Mouse (Mus musculus) adrenal gland, postnatal 36 days (tissue): Measurements from ENCODE around the gene Dlg2. TPM values are rescaled to one million over a fixed set of nuclear protein-coding genes. Genes with fewer than 3 reads are reported as not detected.
A peak's percentile ranks its signal among the peaks of the same experiment; 100 is the strongest.

Source experiments
- DNase-seq, 2 experiments: peaks; one replicate each; pipeline ENCODE4 v3.0.0; 2021; ENCODE audit warnings: mixed read lengths in 1 of 2
- total RNA-seq, 2 experiments: library from RNA; stranded (reverse); gene quantifications; 2 replicates each; pipeline ENCODE4 v1.2.3; 2021

Gene Dlg2
- total RNA-seq, 2 experiments from 2014 or later, result 93.3 to 123 TPM

DNA sequence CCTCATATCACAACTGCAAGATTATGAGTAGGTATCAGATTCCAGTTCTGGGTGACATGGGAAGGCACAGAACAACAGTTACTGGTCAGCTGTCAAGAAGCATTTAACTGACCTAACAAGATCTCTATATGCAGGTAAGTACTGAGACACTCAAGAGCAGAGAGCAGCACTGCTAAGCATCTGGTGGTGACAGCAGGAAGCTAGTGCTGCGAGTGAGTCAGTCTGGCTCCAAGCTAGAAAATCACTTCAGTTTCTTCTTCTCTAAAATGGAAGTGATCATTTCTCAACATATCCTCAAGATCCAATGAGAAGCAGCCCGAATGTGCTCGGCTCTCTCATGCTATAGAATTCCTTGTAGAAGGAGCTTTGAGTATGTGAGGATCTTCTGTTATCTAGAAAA is 1618.7 kb downstream of the Dlg2 start:
- DNase-seq, result no peak

DNA sequence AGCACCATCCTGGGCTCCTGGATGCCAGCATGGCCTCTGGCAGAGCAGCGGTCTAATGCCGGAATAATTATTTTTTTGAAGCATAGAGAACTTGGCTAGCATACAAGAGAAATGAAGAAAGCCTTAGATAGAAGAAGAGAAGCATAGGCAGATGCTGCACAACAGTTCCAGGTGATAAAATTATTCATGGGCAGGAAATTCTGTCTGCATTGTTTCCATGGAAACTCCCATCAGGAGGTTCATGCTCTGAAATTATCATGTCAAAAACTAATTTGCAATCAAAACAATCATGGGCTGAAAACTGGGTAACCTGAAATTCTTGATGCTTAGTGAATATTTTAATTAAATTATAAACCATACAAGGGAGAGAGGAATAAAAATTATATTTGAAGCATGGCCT is 1624.4 kb downstream of the Dlg2 start:
- no peak for DNase-seq

DNA sequence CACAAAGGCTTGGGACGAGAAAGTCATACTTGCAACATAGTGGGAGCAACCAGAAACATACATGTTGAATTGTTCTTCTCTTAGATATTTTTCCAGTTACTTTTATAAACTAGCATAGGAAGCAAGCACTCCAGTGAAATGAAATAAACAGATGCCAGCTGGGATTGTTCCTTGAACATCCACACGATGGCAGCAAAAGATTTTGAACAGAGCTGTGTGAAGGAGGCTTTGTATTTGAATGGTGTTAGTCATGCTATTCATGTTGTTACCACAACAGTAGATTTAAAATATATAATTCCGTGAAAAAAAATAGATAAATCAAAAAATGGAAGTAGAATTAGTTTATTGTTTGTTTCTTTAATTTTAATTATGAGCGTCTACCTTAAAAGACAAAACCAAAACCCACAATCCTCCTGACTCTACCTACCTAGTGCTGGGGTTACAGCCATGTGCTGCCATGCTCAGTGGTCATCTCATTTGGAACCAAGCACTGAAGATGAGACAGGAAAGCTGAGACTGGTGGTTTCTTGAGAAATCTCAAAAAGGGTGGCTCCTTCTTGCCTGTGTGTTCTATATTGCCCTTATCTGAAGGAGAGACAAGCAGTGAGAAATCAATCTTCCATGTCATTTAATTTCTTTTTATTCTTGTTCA is 1626.5 kb downstream of the Dlg2 start:
- DNase-seq, result peak in 1 of 2 experiments; percentile 64

DNA sequence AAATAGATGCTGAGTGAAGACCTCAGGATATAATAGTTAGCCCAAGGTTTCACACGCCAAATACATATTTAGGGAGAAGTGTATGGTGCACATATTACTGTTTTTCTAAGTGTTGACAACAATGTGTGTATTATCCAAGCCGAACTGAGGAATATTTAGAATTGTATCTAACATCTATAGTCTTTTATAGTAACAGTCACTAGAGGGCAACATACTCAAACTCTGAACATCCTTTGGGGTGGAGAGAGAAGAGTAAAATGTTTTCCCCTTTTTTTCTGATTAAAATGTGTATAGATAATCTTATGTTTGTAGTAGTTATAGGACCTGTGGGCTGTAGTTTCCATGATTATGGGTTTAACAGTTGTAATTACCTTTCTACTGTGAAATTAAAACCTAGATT is 1629.0 kb downstream of the Dlg2 start:
- no peak for DNase-seq

DNA sequence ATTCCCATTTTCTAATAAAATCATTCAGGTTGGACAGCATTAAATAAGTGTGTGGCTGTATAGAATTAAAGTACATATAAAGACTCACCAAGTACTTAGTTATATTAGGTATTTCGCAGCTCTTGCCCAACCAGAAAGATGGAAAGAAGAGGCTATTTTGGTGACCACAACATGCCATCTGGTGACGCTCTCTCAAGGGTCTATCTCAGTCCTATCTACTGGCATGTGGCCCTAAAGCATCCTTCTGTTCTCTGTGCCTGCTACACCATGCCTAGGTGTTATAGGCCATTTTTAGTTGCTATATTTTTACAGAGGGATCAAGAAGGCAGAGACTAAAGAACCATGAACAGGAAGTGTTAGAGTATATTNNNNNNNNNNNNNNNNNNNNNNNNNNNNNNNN is 1629.5 kb downstream of the Dlg2 start:
- no peak for DNase-seq

DNA sequence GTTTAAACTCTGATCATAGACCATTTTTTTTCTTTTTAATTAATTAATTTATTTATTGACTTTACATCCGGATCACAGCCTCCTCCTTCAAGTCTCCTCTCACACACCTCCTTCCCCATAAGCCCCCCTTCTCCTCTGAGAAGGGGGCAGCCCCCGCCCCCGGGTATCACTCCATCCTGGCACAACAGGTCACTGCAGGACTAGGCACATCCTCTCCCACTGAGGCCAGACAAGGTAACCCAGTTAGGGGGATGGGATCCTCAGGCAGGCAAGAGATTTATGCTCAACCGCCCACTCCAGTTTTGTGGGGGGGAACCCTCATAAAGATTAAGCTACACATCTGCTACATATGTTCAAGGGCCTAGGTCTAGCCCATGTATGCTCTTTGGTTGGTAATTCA is 1636.6 kb downstream of the Dlg2 start:
- DNase-seq, result no peak

DNA sequence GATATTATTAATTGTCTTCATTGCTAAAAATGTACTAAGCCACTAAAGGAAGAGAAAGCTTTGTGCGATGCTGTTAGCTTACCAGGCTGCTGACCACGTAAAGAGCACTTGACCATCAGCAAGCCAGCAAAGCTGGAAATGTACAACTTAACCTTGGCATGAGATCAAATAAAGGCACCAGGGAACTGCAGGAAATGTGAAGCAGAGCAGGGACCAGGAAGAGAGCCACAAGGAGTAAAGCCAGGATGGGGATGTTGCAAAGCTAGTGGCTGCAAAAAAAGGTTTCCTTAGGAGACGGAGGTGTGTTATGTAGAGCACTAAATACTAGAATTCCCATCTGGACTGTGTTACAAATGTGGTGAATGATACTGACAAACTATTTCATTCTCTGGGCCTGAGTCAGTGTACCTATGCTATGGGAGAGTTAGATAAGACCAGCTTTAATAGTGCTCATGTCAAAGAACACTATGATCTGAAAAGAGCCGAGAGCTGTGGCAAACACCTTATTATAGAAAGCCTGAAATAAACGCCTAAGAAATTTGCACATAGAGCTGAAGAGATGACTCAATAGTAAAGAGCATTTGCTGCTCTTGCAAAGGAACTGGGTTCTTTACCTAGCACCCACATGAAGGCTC is 1638.9 kb downstream of the Dlg2 start:
- DNase-seq, result peak; percentile 8 to 23

DNA sequence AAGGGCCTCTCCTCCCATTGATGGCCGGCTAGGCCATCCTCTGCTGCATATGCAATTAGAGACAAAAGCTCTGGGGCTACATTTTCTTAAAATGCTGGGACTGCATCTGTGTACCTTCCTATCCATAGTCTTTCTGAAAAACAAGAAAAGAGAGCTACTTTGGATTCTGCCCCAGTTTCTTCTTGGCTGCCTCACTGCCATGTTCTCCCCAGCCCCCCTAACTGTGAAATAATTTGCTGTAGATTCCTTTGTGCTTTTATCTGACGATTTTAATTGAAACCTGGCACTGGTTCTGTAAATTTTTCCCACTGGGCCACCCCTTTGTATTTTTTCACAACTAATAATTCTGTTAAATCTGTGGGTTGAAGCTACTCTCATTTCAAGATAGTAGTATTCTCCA is 1646.8 kb downstream of the Dlg2 start:
- no peak for DNase-seq

DNA sequence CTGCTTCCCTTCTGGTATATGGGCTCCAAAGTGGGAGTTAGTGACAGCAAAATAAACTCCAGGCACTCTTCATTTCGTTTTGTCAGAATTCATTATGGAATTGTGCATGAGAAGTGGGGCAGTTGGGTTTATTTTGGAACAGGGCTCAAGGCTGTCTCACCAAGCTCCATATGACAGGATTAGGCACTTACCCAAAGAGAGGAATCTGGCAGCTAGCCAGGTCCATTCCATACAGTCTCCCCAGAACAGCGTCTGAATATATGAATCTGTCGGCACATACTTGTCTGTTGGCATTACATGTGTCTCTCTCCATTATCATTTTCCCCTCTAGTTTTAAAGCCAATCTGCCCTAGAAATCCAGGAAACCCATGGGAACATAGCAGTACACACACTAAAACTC is 1649.4 kb downstream of the Dlg2 start:
- DNase-seq, result no peak

DNA sequence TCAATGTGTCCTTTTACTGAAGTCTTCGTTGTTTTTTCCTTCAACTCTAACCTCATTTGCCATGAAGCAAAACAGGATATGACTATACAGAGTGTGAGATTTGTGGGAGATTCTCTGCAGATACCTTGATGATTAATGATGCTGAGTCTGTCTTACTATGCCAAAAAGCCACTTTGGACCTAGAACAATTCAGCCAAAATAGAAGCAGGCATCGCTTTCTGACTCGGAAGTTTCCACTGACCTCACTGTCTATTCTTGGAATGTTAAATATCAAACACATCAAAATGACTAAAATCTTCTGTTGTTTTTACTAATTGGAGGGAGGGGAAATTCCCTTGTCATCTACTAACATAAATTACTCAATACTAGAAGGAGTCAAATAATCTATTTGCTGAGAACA is 1657.8 kb downstream of the Dlg2 start:
- DNase-seq, result no peak

DNA sequence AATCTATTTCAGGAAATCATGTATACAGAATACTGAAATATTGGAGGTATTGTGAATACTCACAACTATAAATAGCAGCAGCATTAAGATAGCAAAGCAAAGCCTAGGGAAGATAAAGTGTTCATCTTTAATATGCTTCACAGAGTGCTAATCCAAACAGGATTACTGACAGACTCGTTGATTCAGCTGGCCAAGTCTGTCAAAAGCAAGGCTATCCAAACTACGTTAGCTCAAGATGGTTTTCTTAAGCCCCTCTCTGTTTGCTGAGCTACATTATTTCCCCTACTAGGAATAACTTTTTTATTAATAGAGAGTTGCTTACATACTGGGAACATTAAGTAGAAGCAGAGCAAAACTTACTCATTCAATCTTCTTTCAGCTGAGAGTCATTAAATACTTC is 1659.2 kb downstream of the Dlg2 start:
- DNase-seq, result no peak

DNA sequence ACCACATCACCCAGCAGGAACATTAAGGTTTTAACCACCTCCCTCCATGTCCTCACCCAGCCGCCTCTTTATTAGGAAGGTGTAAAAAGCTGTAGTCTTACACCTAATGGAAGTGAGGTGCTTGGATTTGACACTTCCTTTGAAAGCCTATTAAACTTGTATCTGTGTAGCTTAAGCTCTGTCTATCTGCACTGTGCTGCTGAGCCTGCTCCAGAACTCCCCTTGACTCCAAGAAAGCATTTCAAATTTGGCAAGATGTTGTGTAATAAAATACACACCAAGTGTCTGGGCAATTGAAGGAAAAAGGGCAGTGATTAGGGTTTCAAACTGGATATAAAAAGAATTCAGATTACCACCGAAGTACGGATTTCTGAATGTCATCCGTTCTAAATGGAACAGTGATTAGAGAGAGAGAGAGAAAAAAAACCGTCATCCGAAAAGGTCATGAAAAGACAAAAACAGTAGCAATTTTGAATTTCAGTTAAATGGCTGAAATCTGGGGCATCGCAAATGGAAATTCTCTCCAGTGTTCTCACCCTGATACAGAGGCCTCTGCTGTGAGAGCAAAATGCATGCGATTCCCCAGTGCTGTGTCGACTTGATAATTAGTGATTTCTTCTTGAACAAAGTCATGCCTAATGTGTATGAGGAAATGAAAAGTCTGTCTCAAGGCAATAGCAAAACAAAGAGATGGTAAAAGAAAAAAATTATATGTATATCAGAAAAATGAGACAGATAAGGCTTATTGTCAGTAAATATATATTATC is 1663.8 kb downstream of the Dlg2 start:
- no peak for DNase-seq

DNA sequence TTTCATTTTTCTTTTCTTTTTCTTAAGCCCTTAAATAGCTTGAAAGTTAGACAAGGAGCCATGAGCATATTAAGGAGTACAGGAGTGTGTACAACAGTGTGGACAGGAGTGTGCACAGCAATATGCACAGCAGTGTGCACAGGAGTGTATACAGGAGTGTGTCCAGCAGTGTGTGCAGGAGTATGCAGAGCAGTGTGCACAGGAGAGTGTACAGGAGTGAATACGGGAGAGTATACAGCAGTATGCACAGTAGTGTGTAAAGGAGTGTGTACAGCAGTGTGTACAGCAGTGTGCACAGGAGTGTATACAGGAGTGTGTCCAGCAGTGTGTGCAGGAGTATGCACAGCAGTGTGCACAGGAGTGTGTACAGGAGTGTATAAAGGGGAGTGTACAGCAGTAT is 1671.0 kb downstream of the Dlg2 start:
- no peak for DNase-seq

DNA sequence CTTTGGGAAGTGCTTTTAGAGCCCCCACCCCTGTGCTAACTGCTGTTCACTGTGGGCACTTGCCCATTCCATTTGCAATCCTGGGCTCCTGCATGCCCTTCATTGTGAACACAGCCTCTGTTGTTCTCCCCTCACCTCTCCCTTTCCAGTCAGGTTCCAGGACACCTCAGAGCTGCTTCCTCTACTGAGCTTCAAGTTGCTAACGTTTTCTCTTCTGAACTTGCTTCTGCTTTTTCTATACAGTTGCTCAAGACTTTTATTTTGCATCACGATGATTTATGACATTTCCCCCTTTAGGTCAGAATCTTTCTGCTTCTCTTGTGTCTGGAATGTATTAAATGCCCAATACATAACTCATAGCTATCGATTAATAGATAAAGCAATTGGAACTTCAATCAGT is 1674.3 kb downstream of the Dlg2 start:
- no peak for DNase-seq

DNA sequence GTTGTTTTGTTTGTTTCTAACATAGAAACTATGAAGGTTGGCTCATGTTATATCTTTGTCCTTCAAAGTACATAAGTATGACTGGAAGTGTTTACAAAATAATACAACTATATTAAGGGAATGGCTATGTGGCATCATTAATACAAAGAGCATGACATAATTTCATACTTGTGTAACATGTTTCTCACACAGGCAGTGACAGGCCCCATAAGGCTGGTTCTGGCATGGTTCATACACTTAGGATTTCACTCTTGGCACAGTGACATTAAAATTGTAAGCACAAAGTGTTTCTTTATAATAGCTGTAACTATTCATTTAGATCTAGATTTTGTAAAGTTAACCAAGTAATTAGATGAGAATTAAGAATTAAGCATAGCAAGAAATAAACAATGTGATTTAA is 1678.1 kb downstream of the Dlg2 start:
- no peak for DNase-seq

DNA sequence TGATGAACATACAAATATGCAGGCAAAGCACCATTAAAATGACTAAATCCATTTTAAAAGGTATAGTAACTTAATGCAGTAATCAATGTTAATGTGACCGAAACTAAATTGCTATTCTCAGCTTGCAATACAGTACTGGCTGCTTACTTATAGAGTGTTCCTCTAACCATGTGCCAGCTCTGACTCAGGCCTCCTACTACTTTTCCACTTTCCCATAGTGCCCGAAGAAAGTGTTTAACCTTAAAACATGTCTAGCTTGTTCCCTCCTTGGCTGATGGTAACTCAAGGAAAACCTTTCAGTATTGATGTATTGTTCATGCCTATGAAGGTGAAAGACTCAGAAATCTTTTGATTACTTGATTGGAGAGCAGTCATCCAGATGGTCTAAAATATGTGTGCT is 1686.7 kb downstream of the Dlg2 start:
- DNase-seq, result no peak

DNA sequence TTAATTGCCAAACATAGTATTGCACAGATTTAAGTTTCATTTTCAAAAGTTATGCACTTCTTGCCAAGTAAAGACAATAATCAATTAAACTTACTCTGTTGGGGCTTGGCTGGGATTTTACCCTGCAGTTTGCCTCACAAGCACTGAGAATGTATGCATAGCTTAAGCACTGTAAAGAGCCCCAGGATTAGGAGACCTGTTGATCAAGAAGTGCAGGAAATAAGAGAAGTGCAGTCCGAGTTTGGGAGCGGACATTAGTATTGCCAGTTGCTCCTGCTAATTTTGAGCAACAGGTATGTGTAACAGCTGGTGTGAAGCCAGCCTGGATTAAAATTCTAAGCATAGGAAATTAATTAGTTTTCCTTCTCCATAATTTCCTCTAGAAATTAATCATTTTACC is 1687.8 kb downstream of the Dlg2 start:
- no peak for DNase-seq

DNA sequence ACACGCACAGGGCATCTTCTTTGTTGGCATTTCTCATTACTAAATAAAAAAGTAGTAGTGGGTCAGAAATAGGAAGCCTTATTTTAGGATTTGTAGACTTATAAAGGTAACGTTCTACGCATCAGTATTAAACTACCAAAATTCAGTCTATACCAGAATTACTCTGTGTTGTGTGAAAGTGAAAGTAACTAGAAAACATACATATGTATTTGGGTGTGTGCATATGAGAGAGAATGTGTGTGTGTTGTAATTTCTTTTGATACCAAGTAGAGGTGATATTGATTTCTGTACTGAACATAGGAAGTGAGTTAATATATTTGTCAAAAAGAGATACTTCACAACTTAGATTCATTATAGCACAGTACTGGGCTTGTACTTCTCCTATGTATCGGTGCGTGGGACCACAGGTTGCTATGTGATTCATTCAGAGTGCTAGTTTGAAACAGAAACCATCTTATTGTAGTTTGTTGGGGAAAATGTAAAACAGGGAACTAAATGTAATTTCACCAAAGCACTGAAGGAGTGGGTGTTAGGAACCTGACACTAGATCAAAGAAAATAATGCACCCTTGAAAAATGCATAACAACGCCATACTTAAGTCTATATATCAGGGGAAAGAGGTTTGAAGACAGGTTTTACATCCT is 1688.5 kb downstream of the Dlg2 start:
- no peak for DNase-seq

DNA sequence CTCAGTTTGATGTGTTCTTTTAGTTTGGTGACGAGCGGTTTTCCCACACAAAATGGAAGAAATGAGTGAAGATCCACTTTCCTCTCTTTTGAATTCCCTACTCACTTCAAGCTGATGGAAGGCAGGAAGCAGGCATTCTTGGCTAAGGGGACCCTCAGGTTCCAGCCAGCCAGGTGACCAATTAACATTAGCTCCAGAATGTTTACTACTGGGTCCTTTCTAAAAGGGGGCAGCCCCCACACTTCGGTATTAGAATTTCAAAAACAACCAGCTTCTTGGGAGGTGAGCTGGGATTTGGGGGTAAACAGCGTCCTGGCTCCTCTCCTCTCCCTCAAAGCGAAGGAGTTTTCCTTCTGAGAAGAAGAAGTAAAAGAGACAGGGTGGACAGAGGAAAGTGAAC is 1703.6 kb downstream of the Dlg2 start:
- DNase-seq, result no peak

DNA sequence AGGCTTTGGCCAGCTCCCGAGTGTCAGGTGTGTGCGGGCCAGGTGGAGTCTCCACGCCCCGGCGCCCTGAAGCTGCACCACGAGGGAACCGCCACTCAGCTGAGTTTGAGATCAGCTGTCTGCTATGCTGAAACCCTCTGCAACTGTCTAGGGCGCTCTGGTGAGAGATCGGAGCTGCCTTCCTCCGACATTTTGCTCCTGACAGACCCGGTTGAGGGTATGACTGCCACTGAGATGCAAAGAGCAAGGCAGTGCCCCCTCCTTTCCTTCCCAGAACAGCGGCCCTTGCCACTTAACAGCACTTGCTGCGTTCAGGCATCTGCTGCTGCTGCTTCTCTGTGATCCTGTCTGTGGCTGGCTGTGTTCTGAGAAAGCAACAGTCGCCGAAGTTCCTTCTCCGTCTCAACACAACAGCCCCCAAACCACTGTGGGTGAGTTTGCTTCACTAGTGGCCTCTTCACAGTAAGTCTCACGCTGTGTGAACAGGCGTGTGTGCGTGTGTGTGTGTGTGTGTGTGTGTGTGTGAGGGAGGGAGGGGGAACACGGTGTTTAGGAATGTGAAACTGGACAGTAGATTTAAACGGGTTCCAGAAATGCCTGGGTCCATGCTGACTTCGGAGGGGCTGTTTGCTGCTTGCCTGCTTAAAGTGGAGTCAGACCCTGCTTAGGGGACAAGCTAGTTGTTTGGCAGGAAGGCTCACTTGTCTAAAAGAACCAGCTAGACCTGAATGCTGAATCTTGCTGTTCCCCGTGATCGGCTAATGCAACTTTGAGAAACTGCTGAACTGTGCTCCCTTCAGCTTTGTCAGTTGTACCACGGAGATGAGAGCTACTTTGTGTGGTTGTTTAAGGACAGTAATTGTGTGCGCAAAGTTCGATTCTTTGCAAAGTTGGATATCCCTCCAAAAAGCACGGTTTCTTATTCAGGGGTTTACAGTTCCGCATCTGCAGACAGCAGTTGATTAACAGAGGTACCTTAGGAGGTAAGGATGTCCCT is 1704.4 kb downstream of the Dlg2 start:
- peak; percentile 11 to 25 for DNase-seq

DNA sequence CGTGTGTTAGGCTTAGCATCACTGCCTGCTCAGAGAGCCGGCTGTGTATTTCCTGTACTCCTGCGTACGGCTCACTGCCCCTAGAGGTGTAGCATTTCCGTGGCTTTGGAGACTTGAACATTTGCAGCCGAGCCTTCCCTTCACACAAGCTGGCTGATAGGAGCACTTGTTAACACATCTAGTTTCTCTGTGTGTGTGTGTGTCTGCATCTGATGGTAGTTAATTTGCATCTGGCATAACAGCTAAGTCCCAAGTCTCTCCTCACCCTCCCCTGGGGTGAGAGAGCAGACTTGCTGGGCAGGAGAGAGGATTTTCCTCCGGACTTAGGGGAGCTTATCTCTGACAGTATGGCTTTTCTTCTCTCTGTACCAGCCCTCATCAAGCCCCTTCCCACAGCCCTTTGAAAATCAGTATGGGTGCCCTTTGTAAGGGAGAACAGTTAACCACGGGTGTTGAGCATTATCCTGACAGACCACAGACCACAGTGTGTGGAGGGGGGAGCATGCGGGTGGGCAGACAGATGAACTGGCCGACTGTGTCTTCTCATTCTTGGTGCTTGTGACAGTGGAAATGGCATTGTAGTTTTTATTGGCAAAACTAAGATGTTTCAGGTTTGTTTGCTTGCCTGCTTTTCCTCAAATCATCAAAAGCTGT is 1705.6 kb downstream of the Dlg2 start:
- no peak for DNase-seq
